Mouse (Mus musculus): ENCODE data around the gene Pdxp. TPM values are rescaled to one million over a fixed set of nuclear protein-coding genes. Genes with fewer than 3 reads are reported as not detected.

The Pdxp gene
- total RNA-seq (2012; rRNA removed): 16.7 and 21.5 TPM in 2 replicates
- 10 to 100 TPM in 1 of 2 experiments, not detected in 1; 25.4 TPM for polyA plus RNA-seq (2012; ENCODE audit: insufficient read depth in 1 of 2, insufficient read length in 2 of 2, low read depth in 1 of 2, low replicate concordance in 2 of 2, missing spikeins in 1 of 2)

DNA sequence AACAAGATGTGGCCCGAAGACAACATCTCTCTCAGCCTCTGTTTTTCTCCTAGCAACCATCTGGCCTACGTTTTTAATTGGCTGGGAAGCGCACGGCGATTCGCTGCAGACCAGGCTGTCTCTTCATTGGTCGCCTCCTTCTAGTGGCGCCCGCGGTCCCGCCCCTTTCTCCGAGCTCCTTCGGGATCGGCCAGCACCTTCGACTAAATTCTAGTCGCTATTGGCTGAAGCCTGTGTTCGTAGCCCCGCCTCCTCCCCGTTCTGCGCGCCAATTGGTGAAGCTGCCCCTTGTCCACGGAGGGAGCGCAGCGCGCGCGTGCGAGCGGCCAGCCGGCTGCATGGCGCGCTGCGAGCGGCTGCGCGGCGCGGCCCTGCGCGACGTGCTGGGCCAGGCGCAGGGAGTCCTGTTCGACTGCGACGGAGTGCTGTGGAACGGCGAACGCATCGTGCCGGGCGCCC, at the start of gene Pdxp:
Pdxp (plus strand) TSS at position 288 of the 459 bp plus-strand sequence.
- no peaks in the 10 kb centered on the region for H3K27me3 ChIP-seq (ENCODE audit: control insufficient read depth in 1 of 2, insufficient read depth in 2 of 2, low read length in 2 of 2)

DNA sequence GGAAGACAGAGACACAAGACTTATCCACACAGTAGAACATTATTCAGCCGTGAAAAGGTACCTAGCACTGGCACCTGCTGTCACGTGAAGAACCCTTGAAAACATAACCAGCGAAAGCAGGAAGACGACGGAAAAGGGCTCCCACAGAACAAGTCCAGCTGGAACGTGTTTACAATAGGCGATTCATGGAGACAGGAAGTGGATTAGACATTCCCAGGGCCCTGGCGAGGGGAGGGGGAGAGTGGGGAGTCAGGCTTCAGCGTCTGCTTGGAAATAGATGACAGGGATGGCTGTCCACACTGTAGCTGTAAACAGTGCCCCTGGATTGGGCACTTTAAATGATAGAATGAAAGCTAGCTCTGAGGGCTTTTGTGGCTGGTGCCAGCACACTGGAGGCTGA, 45.3 kb upstream of the Pdxp start:
- H3K79me2 ChIP-seq (ENCODE audit: control insufficient read depth, insufficient read depth, low read length, poor library complexity): no peaks in the 10 kb centered on the region
- H3K4me1 ChIP-seq (ENCODE audit: control insufficient read depth in 1 of 2, insufficient read depth in 2 of 2, low read length in 2 of 2): peaks cover 7 to 9% of the 10 kb centered on the region in 2 experiments
- H3K9me3 ChIP-seq (replicated peaks; ENCODE audit: insufficient read depth, low read length): no peaks in the 10 kb centered on the region
- H3K27ac ChIP-seq (ENCODE audit: control insufficient read depth, low read depth, low read length): no peak overlapping the region
- no peak overlapping the region for H3K4me3 ChIP-seq (ENCODE audit: control insufficient read depth in 1 of 2, insufficient read depth in 1 of 2, low read depth in 2 of 2, low read length in 2 of 2)
- no peak for DNase-seq (ENCODE audit: low read depth, low spot score)
- peaks cover 0 to 4% of the 10 kb centered on the region in 2 experiments; a peak in 1 of 4 replicates for H3K36me3 ChIP-seq (ENCODE audit: control insufficient read depth in 1 of 2, insufficient read depth in 2 of 2, low read length in 2 of 2)
- no peak overlapping the region for H3K9ac ChIP-seq (ENCODE audit: control insufficient read depth, low read depth, low read length, poor library complexity, severe bottlenecking)
- no peaks in the 10 kb centered on the region for H3K27me3 ChIP-seq (ENCODE audit: control insufficient read depth in 1 of 2, insufficient read depth in 2 of 2, low read length in 2 of 2)
- TF ChIP-seq EP300 (IDR thresholded peaks at IDR 0.05; ENCODE audit: low read depth in 1 of 2, low read length in 2 of 2) (no peak), E2F4 (IDR thresholded peaks at IDR 0.05; ENCODE audit: borderline replicate concordance, low read depth, low read length) (no peak), SIN3A (IDR thresholded peaks at IDR 0.05; ENCODE audit: low read length) (no peak), ZNF384 (IDR thresholded peaks at IDR 0.05; ENCODE audit: low read depth, low read length) (no peak), USF1 (IDR thresholded peaks at IDR 0.05; ENCODE audit: low read depth, low read length) (no peak), GATA1 (IDR thresholded peaks at IDR 0.05; ENCODE audit: low read depth, low read length) (no peak), UBTF (IDR thresholded peaks at IDR 0.05; ENCODE audit: borderline replicate concordance, insufficient read depth, low read depth, low read length) (no peak), MXI1 (IDR thresholded peaks at IDR 0.05; ENCODE audit: low read depth, low read length) (no peak)

More for the DNA sequence above, at the start of gene Pdxp:
- DNase-seq (ENCODE audit: low read depth, low spot score): peak; percentile 99
- Histone ChIP-seq H3K27ac (ENCODE audit: control insufficient read depth, low read depth, low read length) (peak within 1 kb of the TSS; percentile 35), H3K4me1 (ENCODE audit: control insufficient read depth in 1 of 2, insufficient read depth in 2 of 2, low read length in 2 of 2) (peaks cover 6 to 31% of the 10 kb centered on the region in 2 experiments), H3K4me3 (ENCODE audit: control insufficient read depth in 1 of 2, insufficient read depth in 1 of 2, low read depth in 2 of 2, low read length in 2 of 2) (peak within 1 kb of the TSS; percentile 63 to 74), H3K9ac (ENCODE audit: control insufficient read depth, low read depth, low read length, poor library complexity, severe bottlenecking) (peak within 1 kb of the TSS; percentile 73), H3K9me3 (replicated peaks; ENCODE audit: insufficient read depth, low read length) (no peaks in the 10 kb centered on the region), H3K36me3 (ENCODE audit: control insufficient read depth in 1 of 2, insufficient read depth in 2 of 2, low read length in 2 of 2) (peaks cover 4 to 16% of the 10 kb centered on the region in 2 experiments; a peak in 3 of 4 replicates), H3K79me2 (ENCODE audit: control insufficient read depth, insufficient read depth, low read length, poor library complexity) (peaks cover 21% of the 10 kb centered on the region)
- TF ChIP-seq MYB (IDR thresholded peaks at IDR 0.05; ENCODE audit: low read depth, low read length) (no peak), SIN3A (IDR thresholded peaks at IDR 0.05; ENCODE audit: low read length) (no peak), RAD21 (IDR thresholded peaks at IDR 0.05; ENCODE audit: low read depth, low read length) (no peak), UBTF (IDR thresholded peaks at IDR 0.05; ENCODE audit: borderline replicate concordance, insufficient read depth, low read depth, low read length) (no peak), KAT2A (conservative IDR thresholded peaks at IDR 0.05; ENCODE audit: low read depth, low read length) (no peak), NELFE (IDR thresholded peaks at IDR 0.05; ENCODE audit: low read depth, low read length) (peak; percentile 70), NRF1 (IDR thresholded peaks at IDR 0.05; ENCODE audit: insufficient read depth, low read depth, low read length, poor library complexity, severe bottlenecking) (peak; percentile 52), CHD2 (IDR thresholded peaks at IDR 0.05; ENCODE audit: low read length) (peak; percentile 73), TBP (IDR thresholded peaks at IDR 0.05; ENCODE audit: low read depth, low read length) (0 out of 2 replicates have a peak, but pooled peaks have one; percentile 34), ZC3H11A (IDR thresholded peaks at IDR 0.05; ENCODE audit: low read depth, low read length) (no peak), ZNF384 (IDR thresholded peaks at IDR 0.05; ENCODE audit: low read depth, low read length) (no peak), POLR2A (IDR thresholded peaks at IDR 0.05; ENCODE audit: control insufficient read depth in 1 of 2, insufficient read depth in 1 of 2, low read depth in 1 of 2, low read length in 2 of 2, poor library complexity in 1 of 2) (peak; percentile 86 to 93), MXI1 (IDR thresholded peaks at IDR 0.05; ENCODE audit: low read depth, low read length) (peak; percentile 48; the same call in 1 of the 2 replicates), TCF12 (IDR thresholded peaks at IDR 0.05; ENCODE audit: low read depth, low read length) (no peak), E2F4 (IDR thresholded peaks at IDR 0.05; ENCODE audit: borderline replicate concordance, low read depth, low read length) (no peak), POLR2AphosphoS5 (IDR thresholded peaks at IDR 0.05; ENCODE audit: borderline replicate concordance, low read depth, low read length) (no peak), CTCF (IDR thresholded peaks at IDR 0.05 in 2 of 3, conservative IDR thresholded peaks at IDR 0.05 in 1 of 3; ENCODE audit: control insufficient read depth in 1 of 3, insufficient read depth in 1 of 3, low read depth in 2 of 3, low read length in 3 of 3, poor library complexity in 1 of 3, severe bottlenecking in 1 of 3) (no peak), TAL1 (IDR thresholded peaks at IDR 0.05; ENCODE audit: low read length) (no peak), EP300 (IDR thresholded peaks at IDR 0.05; ENCODE audit: low read depth in 1 of 2, low read length in 2 of 2) (no peak), MAX (IDR thresholded peaks at IDR 0.05; ENCODE audit: low read length) (peak; percentile 95)

Data from MEL (cell line).